Mouse (Mus musculus) forebrain, postnatal 0 days (tissue): ENCODE data around the gene Nebl. TPM values are rescaled to one million over a fixed set of nuclear protein-coding genes. Genes with fewer than 3 reads are reported as not detected.
A peak's percentile ranks its signal among the peaks of the same experiment; 100 is the strongest.

ENCODE experiments used
- ATAC-seq: fragments of 200-750 bp; cut with Nextera tagmentation; 2 replicates; pipeline ENCODE4 v1.8.0; 2017; ENCODE audit warnings: mild to moderate bottlenecking, moderate library complexity
- DNase-seq: peaks from one replicate; pipeline ENCODE4 v3.0.0-alpha.2; 2015
- H3K27ac ChIP-seq: fragments of 300-500 bp; sonication (generic); 2 replicates; pipeline ENCODE4 v1.5.1; 2014; ENCODE audit warnings: low read depth, mild to moderate bottlenecking, antibody characterized with exemption, low read length, moderate library complexity, mixed read lengths
- H3K27me3 ChIP-seq: fragments of 300-500 bp; sonication (generic); 2 replicates; pipeline ENCODE4 v1.6.1; 2014; ENCODE audit warnings: mild to moderate bottlenecking, low read length, mixed read lengths; ENCODE audit not compliant: insufficient read depth
- H3K36me3 ChIP-seq: fragments of 300-500 bp; sonication (generic); 2 replicates; pipeline ENCODE4 v1.6.1; 2014; ENCODE audit warnings: mild to moderate bottlenecking, moderate library complexity; ENCODE audit not compliant: insufficient read depth
- H3K4me1 ChIP-seq: fragments of 300-500 bp; sonication (generic); 2 replicates; pipeline ENCODE4 v1.6.1; 2014; ENCODE audit warnings: antibody characterized with exemption; ENCODE audit not compliant: insufficient read depth
- H3K4me2 ChIP-seq: fragments of 300-500 bp; sonication (generic); 2 replicates; pipeline ENCODE4 v1.6.1; 2014; ENCODE audit warnings: low read depth, mild to moderate bottlenecking, moderate library complexity
- H3K4me3 ChIP-seq: fragments of 300-500 bp; sonication (generic); 2 replicates; pipeline ENCODE4 v1.5.1; 2014; ENCODE audit warnings: low read depth, low read length, mixed read lengths
- H3K9ac ChIP-seq: fragments of 300-500 bp; sonication (generic); 2 replicates; pipeline ENCODE4 v1.6.1; 2014; ENCODE audit warnings: mild to moderate bottlenecking
- H3K9me3 ChIP-seq: fragments of 300-500 bp; sonication (generic); 2 replicates; pipeline ENCODE4 v1.6.1; 2016; ENCODE audit warnings: low read length
- CTCF ChIP-seq: sonication (generic); IDR thresholded peaks from 2 replicates; pipeline ENCODE4 v1.5.1; 2016; ENCODE audit warnings: antibody characterized with exemption, control low read depth, low read depth
- WGBS: fragments of 180-500 bp; shearing (Covaris S2); extraction: QIAGEN DNeasy Blood & Tissue Kit; methylation state at CpG from one replicate; pipeline ENCODE4 v1.1.7; 2014; 5-methylcytosine and 5-hydroxymethylcytosine counted together
- polyA plus RNA-seq: library from polyadenylated mRNA; unstranded; fragments of >200 nt; fragmentation: Nextera tagmentation; extraction: Ambion mirVana; gene quantifications from 2 replicates; pipeline ENCODE4 v1.2.1, GENCODE M21; 2015
- total RNA-seq: library from RNA; depleted of rRNA; stranded (reverse); fragments of >200 nt; gene quantifications from 2 replicates; pipeline ENCODE4 v1.2.3, GENCODE M21; 2014

Nebl gene
- total and polyA plus RNA-seq, 2 experiments from 2014 or later = 9.2 to 27.8 TPM

GRCm38 (mm10) chr2:17687141-17687540, 44.1 kb downstream of the Nebl start:
- DNase-seq (no peak), ATAC-seq (no peak)
- Histone ChIP-seq H3K4me1 (no peaks in the 10 kb centered on the region), H3K36me3 (no peaks in the 10 kb centered on the region), H3K9me3 (no peaks in the 10 kb centered on the region), H3K4me3 (no peak overlapping the region), H3K27ac (no peak overlapping the region), H3K9ac (no peak overlapping the region), H3K27me3 (no peaks in the 10 kb centered on the region), H3K4me2 (no peak overlapping the region)
- no peak for TF ChIP-seq CTCF
- 87% methylated on average over 6 of the region's 6 CpGs for WGBS

GRCm38 (mm10) chr2:17683326-17684040, 47.8 kb downstream of the Nebl start:
- H3K9me3 ChIP-seq = no peaks in the 10 kb centered on the region
- H3K4me2 ChIP-seq = no peak overlapping the region
- peak; percentile 40; the same call in 1 of the 2 replicates for ATAC-seq
- H3K4me1 ChIP-seq = no peaks in the 10 kb centered on the region
- WGBS = 54% methylated on average over 4 of the region's 4 CpGs
- peak overlapping the region; percentile 47; the same call in 1 of the 2 replicates for H3K27ac ChIP-seq
- TF ChIP-seq CTCF = no peak
- DNase-seq = no peak
- no peak overlapping the region for H3K9ac ChIP-seq
- no peaks in the 10 kb centered on the region for H3K36me3 ChIP-seq
- no peak overlapping the region for H3K4me3 ChIP-seq
- H3K27me3 ChIP-seq = no peaks in the 10 kb centered on the region

GRCm38 (mm10) chr2:17672156-17672555, 59.1 kb downstream of the Nebl start:
- DNase-seq (no peak), ATAC-seq (no peak)
- 96% methylated on average over 10 of the region's 10 CpGs for WGBS
- H3K9me3 ChIP-seq = no peaks in the 10 kb centered on the region
- no peak overlapping the region for H3K4me2 ChIP-seq
- TF ChIP-seq CTCF = no peak
- no peak overlapping the region for H3K27ac ChIP-seq
- peaks cover 12% of the 10 kb centered on the region; the same call in 1 of the 2 replicates for H3K4me1 ChIP-seq
- H3K4me3 ChIP-seq = no peak overlapping the region
- H3K36me3 ChIP-seq = no peaks in the 10 kb centered on the region
- H3K9ac ChIP-seq = no peak overlapping the region
- no peaks in the 10 kb centered on the region for H3K27me3 ChIP-seq

GRCm38 (mm10) chr2:17671566-17671965, 59.7 kb downstream of the Nebl start:
- no peaks in the 10 kb centered on the region for H3K27me3 ChIP-seq
- DNase-seq = no peak
- H3K9ac ChIP-seq = no peak overlapping the region
- no peak overlapping the region for H3K4me2 ChIP-seq
- H3K27ac ChIP-seq = no peak overlapping the region
- peaks cover 12% of the 10 kb centered on the region; the same call in 1 of the 2 replicates for H3K4me1 ChIP-seq
- no peaks in the 10 kb centered on the region for H3K36me3 ChIP-seq
- 78% methylated on average over 8 of the region's 8 CpGs for WGBS
- no peaks in the 10 kb centered on the region for H3K9me3 ChIP-seq
- TF ChIP-seq CTCF = no peak
- no peak overlapping the region for H3K4me3 ChIP-seq
- ATAC-seq = no peak

GRCm38 (mm10) chr2:17669953-17670352, 61.3 kb downstream of the Nebl start:
- DNase-seq (peak; percentile 76), ATAC-seq (peak; percentile 90)
- Histone ChIP-seq H3K4me1 (peaks cover 12% of the 10 kb centered on the region; the same call in 1 of the 2 replicates), H3K9ac (peak overlapping the region; percentile 46), H3K4me3 (peak overlapping the region; percentile 13), H3K36me3 (no peaks in the 10 kb centered on the region), H3K27ac (peak overlapping the region; percentile 83), H3K4me2 (peak overlapping the region; percentile 37), H3K9me3 (no peaks in the 10 kb centered on the region), H3K27me3 (no peaks in the 10 kb centered on the region)
- whole genome bisulfite sequencing = 9% methylated on average over 10 of the region's 10 CpGs
- no peak for TF ChIP-seq CTCF

- 29% methylated on average over 2 of the region's 2 CpGs for WGBS
- Histone ChIP-seq H3K27ac (peak overlapping the region; percentile 51), H3K9me3 (no peaks in the 10 kb centered on the region), H3K27me3 (no peaks in the 10 kb centered on the region), H3K36me3 (no peaks in the 10 kb centered on the region), H3K4me3 (no peak overlapping the region), H3K9ac (no peak overlapping the region), H3K4me2 (no peak overlapping the region), H3K4me1 (peaks cover 12% of the 10 kb centered on the region; the same call in 1 of the 2 replicates)
- peak; percentile 71 for ATAC-seq
- DNase-seq = no peak
- no peak for TF ChIP-seq CTCF
These were observed 62.3 kb downstream of the Nebl start for GRCm38 (mm10) chr2:17669000-17669399.

- no peak for TF ChIP-seq CTCF
- Histone ChIP-seq H3K4me2 (no peak overlapping the region), H3K27me3 (no peaks in the 10 kb centered on the region), H3K4me1 (no peaks in the 10 kb centered on the region), H3K4me3 (no peak overlapping the region), H3K9me3 (no peaks in the 10 kb centered on the region), H3K27ac (no peak overlapping the region), H3K9ac (no peak overlapping the region), H3K36me3 (no peaks in the 10 kb centered on the region)
- WGBS = 52% methylated on average over 5 of the region's 5 CpGs
- ATAC-seq = no peak
- DNase-seq = no peak
These were observed 73.1 kb downstream of the Nebl start for GRCm38 (mm10) chr2:17658176-17658575.
